ENCODE assay signal across 12 mouse cellular contexts in genomic region chr5:132098461-132098860, GRCm38 (mm10).
DNase-seq lines count a peak whose midpoint lies in the region; ATAC-seq and TF ChIP-seq lines count a peak whose summit lies in the region.
"Had no signal": no experiment of that assay in that cellular context is flagged by ENCODE, and none has a peak within 500 bp of the region (broad histone marks: within the 10 kb centered on the region; RNA-seq: fewer than 3 reads in every experiment).

No protein-coding gene starts in this region.

- H3K27ac ChIP-seq in heart, adult 2 months = peak overlapping the region; percentile 27
- no peak overlapping the region for H3K27ac ChIP-seq in heart, embryonic 10.5 days
- peak overlapping the region; percentile 43 to 59; a peak in 3 of 4 replicates for H3K27ac ChIP-seq in heart, embryonic 14.5 days (replicated peaks in 1 of 2; ENCODE audit: control insufficient read depth in 1 of 2, insufficient read depth in 1 of 2, low read depth in 2 of 2, low read length in 2 of 2)

- DNase-seq in heart, adult 2 months = peak; percentile 40 to 48
- DNase-seq in heart, embryonic 10.5 days (ENCODE audit: low spot score) = no peak
- DNase-seq in lung, postnatal 14 days = peak; percentile 5
- DNase-seq in lung, postnatal 4 days = no peak
- peak; percentile 31 for DNase-seq in kidney, adult 9 months
- DNase-seq in ovary, postnatal 10 days (ENCODE audit: low spot score) = no peak
- DNase-seq in left cerebral cortex, postnatal 25 days (ENCODE audit: low spot score in 2 of 2) = no peak
- DNase-seq: cerebellum, adult 11-12 months; layer of hippocampus, postnatal 36 days; lung, adult 18-20 months had no signal

- H3K4me3 ChIP-seq in heart, adult 2 months = no peak overlapping the region; the same call in 1 of the 2 replicates
- H3K4me3 ChIP-seq in heart, embryonic 10.5 days = no peak overlapping the region
- no peak overlapping the region for H3K4me3 ChIP-seq in heart, embryonic 14.5 days (ENCODE audit: control insufficient read depth in 1 of 2, insufficient read depth in 1 of 2, low read depth in 1 of 2, low read length in 2 of 2)
- H3K4me3 ChIP-seq: myocyte had no signal

- no peaks in the 10 kb centered on the region for H3K9me3 ChIP-seq in heart, embryonic 10.5 days
- no peaks in the 10 kb centered on the region for H3K9me3 ChIP-seq in heart, embryonic 14.5 days (ENCODE audit: control insufficient read depth, low read length)

- ATAC-seq in heart, embryonic 14.5 days (ENCODE audit: insufficient number of reproducible peaks, insufficient read depth, low FRiP score, low read depth) = no peak

- H3K4me1 ChIP-seq in heart, adult 2 months (ENCODE audit: control insufficient read depth, insufficient read depth, low read length) = peaks cover 8% of the 10 kb centered on the region
- peaks cover 9% of the 10 kb centered on the region for H3K4me1 ChIP-seq in heart, embryonic 10.5 days
- peaks cover 9 to 19% of the 10 kb centered on the region in 2 experiments for H3K4me1 ChIP-seq in heart, embryonic 14.5 days (ENCODE audit: control insufficient read depth in 2 of 2, insufficient read depth in 2 of 2, low read length in 2 of 2)

- no peak overlapping the region for H3K9ac ChIP-seq in heart, adult 2 months (ENCODE audit: low read depth, low read length)
- H3K9ac ChIP-seq in heart, embryonic 14.5 days (ENCODE audit: low read length) = 0 out of 2 replicates have a peak overlapping the region, but pooled peaks have one; percentile 30

- H3K27me3 ChIP-seq in heart, adult 2 months (ENCODE audit: control insufficient read depth, insufficient read depth, low read length) = no peaks in the 10 kb centered on the region
- H3K27me3 ChIP-seq in heart, embryonic 10.5 days (ENCODE audit: insufficient read depth, poor library complexity, severe bottlenecking) = no peaks in the 10 kb centered on the region
- H3K27me3 ChIP-seq in heart, embryonic 14.5 days (ENCODE audit: control insufficient read depth, insufficient read depth, low read length) = no peaks in the 10 kb centered on the region

- TF ChIP-seq EP300 in heart, adult 2 months (IDR thresholded peaks at IDR 0.05; ENCODE audit: insufficient read depth, low read depth, low read length) = no peak

- 0 out of 2 replicates have a peak, but pooled peaks cover 1% of the 10 kb centered on the region for H3K79me2 ChIP-seq in heart, adult 2 months (replicated peaks; ENCODE audit: control insufficient read depth, insufficient read depth, low read length)

- 29% methylated on average over 3 of the region's 3 CpGs for WGBS in heart, adult 2 months
- WGBS in heart, embryonic 10.5 days = 32% methylated on average over 3 of the region's 3 CpGs
- 14% methylated on average over 3 of the region's 3 CpGs for WGBS in heart, embryonic 14.5 days

- intact Hi-C loops in heart, adult 2 months (cut with DNase I) = no loop called here
- intact Hi-C loops in left cerebral cortex, postnatal 25 days (cut with DNase I) = no loop called here

- TF ChIP-seq POLR2A in heart, adult 2 months (IDR thresholded peaks at IDR 0.05; ENCODE audit: insufficient read depth, low read depth, low read length) = no peak

- peaks cover 2% of the 10 kb centered on the region; the same call in 1 of the 2 replicates for H3K36me3 ChIP-seq in heart, adult 2 months (ENCODE audit: control insufficient read depth, insufficient read depth, low read length)
- no peaks in the 10 kb centered on the region for H3K36me3 ChIP-seq in heart, embryonic 10.5 days
- H3K36me3 ChIP-seq in heart, embryonic 14.5 days (ENCODE audit: control insufficient read depth, insufficient read depth, low read length) = no peaks in the 10 kb centered on the region

- no peak for TF ChIP-seq CTCF in heart, adult 2 months (IDR thresholded peaks at IDR 0.05)

- 0 out of 2 replicates have a peak overlapping the region, but pooled peaks have one; percentile 18 for H3K4me2 ChIP-seq in heart, embryonic 14.5 days (ENCODE audit: low read length)

Comparison
In these comparisons a context has a peak if more than half of its experiments do, and no peak if none do; other contexts are left out.
1. DNase-seq: peak in heart, adult 2 months (2 of 2), lung, postnatal 14 days (single experiment) and kidney, adult 9 months (single experiment); none in heart, embryonic 10.5 days (single experiment), lung, postnatal 4 days (0 of 2), ovary, postnatal 10 days (single experiment) and left cerebral cortex, postnatal 25 days (0 of 2).